23 mouse cellular contexts compared by ENCODE assay signal in the genomic region with DNA sequence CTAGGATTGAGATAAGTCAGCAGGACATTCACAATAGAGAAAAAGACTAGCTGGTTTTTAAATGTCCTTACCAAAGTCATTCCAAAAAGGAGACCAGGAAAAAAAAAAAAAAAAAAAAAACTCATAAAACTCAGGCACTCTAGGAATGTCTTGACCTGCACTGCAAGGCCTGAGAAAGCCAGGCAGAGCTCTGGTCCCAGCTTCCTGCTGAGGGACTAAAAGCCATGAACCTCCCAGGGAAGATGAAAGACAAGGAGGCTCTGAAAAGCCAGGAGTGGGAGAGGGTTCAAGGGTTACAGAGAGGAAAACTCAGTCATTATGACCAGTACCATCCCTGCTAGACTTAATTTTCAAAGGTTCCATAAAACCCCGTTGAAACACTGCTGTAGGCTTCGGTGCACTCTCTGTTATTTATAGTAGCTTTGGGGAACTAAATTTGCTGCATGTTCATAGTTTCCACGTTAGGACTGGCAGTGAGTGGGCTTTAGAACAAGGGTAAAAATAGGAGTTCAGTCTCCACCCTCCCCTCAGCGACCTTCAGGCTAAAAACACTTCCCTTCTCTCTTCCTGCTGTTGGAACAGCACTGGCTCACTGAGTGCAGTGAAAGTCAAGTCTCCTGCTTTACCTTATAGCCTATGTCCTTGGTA. TPM values are rescaled to one million over a fixed set of nuclear protein-coding genes. Genes with fewer than 3 reads are reported as not detected.
DNase-seq lines count a peak whose midpoint lies in the region; ATAC-seq and TF ChIP-seq lines count a peak whose summit lies in the region.
"Had no signal": no experiment of that assay in that cellular context is flagged by ENCODE, and none has a peak within 500 bp of the region (broad histone marks: within the 10 kb centered on the region; RNA-seq: fewer than 3 reads in every experiment).

No protein-coding gene starts in this region.

- no peak for TF ChIP-seq CTCF in heart, adult 2 months (IDR thresholded peaks at IDR 0.05)

- H3K79me2 ChIP-seq in heart, adult 2 months (replicated peaks; ENCODE audit: control insufficient read depth, insufficient read depth, low read length) = no peaks in the 10 kb centered on the region

- no peak for DNase-seq in heart, adult 2 months
- DNase-seq in midbrain, embryonic 11.5 days (ENCODE audit: low spot score, missing footprints) = peak; percentile 83
- DNase-seq in midbrain, embryonic 10.5 days (ENCODE audit: low spot score) = no peak
- DNase-seq in kidney, postnatal 4 days = peak; percentile 33 to 58
- DNase-seq in yolk sac, embryonic 10.5 days (ENCODE audit: low spot score) = peak; percentile 30
- no peak for DNase-seq in adrenal gland, postnatal 4 days (ENCODE audit: low spot score in 2 of 2)
- DNase-seq in testis, postnatal 14 days (ENCODE audit: low spot score) = no peak
- DNase-seq: cerebellum, adult 2 months; layer of hippocampus, adult 9-11 months; liver, postnatal 0 days; lung, postnatal 4 days; right cerebral cortex, postnatal 4 days; thymus, postnatal 14 days had no signal

- H3K27ac ChIP-seq in heart, embryonic 13.5 days (replicated peaks) = peak overlapping the region; percentile 0; the same call in 1 of the 2 replicates
- H3K27ac ChIP-seq in heart, adult 2 months = no peak overlapping the region
- H3K27ac ChIP-seq in midbrain, embryonic 11.5 days (ENCODE audit: low read depth, low read length) = no peak overlapping the region
- H3K27ac ChIP-seq in midbrain, embryonic 10.5 days (replicated peaks) = no peak overlapping the region; the same call in 1 of the 2 replicates
- H3K27ac ChIP-seq: intestine, embryonic 15.5 days had no signal

- H3K27me3 ChIP-seq in heart, embryonic 13.5 days (replicated peaks) = no peaks in the 10 kb centered on the region
- H3K27me3 ChIP-seq in heart, adult 2 months (ENCODE audit: control insufficient read depth, insufficient read depth, low read length) = no peaks in the 10 kb centered on the region
- no peaks in the 10 kb centered on the region for H3K27me3 ChIP-seq in midbrain, embryonic 11.5 days (ENCODE audit: control insufficient read depth, insufficient read depth, low read length)
- peaks cover 11% of the 10 kb centered on the region for H3K27me3 ChIP-seq in midbrain, embryonic 10.5 days (ENCODE audit: low read depth, poor library complexity, severe bottlenecking)
- H3K27me3 ChIP-seq: embryonic facial prominence, embryonic 12.5 days; intestine, embryonic 15.5 days had no signal

- intact Hi-C loops in heart, adult 2 months (cut with DNase I) = no loop called here

- no peak for ATAC-seq in heart, embryonic 13.5 days (ENCODE audit: extremely low read depth, insufficient number of reproducible peaks, low FRiP score, low TSS enrichment)
- ATAC-seq in midbrain, embryonic 11.5 days (ENCODE audit: low FRiP score) = no peak
- ATAC-seq: intestine, embryonic 15.5 days; liver, postnatal 0 days; midbrain, embryonic 16.5 days had no signal

- H3K4me1 ChIP-seq in heart, embryonic 13.5 days = peaks cover 46% of the 10 kb centered on the region
- H3K4me1 ChIP-seq in heart, adult 2 months (ENCODE audit: control insufficient read depth, insufficient read depth, low read length) = peaks cover 1% of the 10 kb centered on the region
- no peaks in the 10 kb centered on the region for H3K4me1 ChIP-seq in midbrain, embryonic 11.5 days (ENCODE audit: control insufficient read depth, insufficient read depth, low read length)
- H3K4me1 ChIP-seq in midbrain, embryonic 10.5 days = peaks cover 21% of the 10 kb centered on the region

- H3K9me3 ChIP-seq in heart, embryonic 13.5 days = no peaks in the 10 kb centered on the region
- no peaks in the 10 kb centered on the region for H3K9me3 ChIP-seq in midbrain, embryonic 11.5 days (ENCODE audit: control insufficient read depth, low read length)
- H3K9me3 ChIP-seq in midbrain, embryonic 10.5 days (replicated peaks) = no peaks in the 10 kb centered on the region
- H3K9me3 ChIP-seq: embryonic facial prominence, embryonic 12.5 days; hindbrain, embryonic 10.5 days; intestine, embryonic 15.5 days had no signal

- H3K4me3 ChIP-seq in heart, embryonic 13.5 days = no peak overlapping the region
- no peak overlapping the region for H3K4me3 ChIP-seq in heart, adult 2 months
- no peak overlapping the region for H3K4me3 ChIP-seq in midbrain, embryonic 11.5 days (ENCODE audit: low read depth, low read length)
- H3K4me3 ChIP-seq in midbrain, embryonic 10.5 days = no peak overlapping the region
- H3K4me3 ChIP-seq: embryonic facial prominence, embryonic 12.5 days; hindbrain, embryonic 10.5 days; intestine, embryonic 15.5 days had no signal

- TF ChIP-seq POLR2A in heart, adult 2 months (IDR thresholded peaks at IDR 0.05; ENCODE audit: insufficient read depth, low read depth, low read length) = no peak

- TF ChIP-seq EP300 in heart, adult 2 months (IDR thresholded peaks at IDR 0.05; ENCODE audit: insufficient read depth, low read depth, low read length) = no peak

- no peaks in the 10 kb centered on the region for H3K36me3 ChIP-seq in heart, embryonic 13.5 days
- H3K36me3 ChIP-seq in heart, adult 2 months (ENCODE audit: control insufficient read depth, insufficient read depth, low read length) = no peaks in the 10 kb centered on the region
- H3K36me3 ChIP-seq in midbrain, embryonic 11.5 days (ENCODE audit: control insufficient read depth, insufficient read depth, low read length) = no peaks in the 10 kb centered on the region
- no peaks in the 10 kb centered on the region for H3K36me3 ChIP-seq in midbrain, embryonic 10.5 days
- H3K36me3 ChIP-seq: embryonic facial prominence, embryonic 12.5 days; hindbrain, embryonic 10.5 days; intestine, embryonic 15.5 days had no signal

- H3K4me2 ChIP-seq in heart, embryonic 13.5 days = no peak overlapping the region
- H3K4me2 ChIP-seq in midbrain, embryonic 11.5 days = no peak overlapping the region
- H3K4me2 ChIP-seq: embryonic facial prominence, embryonic 12.5 days; intestine, embryonic 15.5 days had no signal

- H3K9ac ChIP-seq in heart, embryonic 13.5 days = no peak overlapping the region
- H3K9ac ChIP-seq in heart, adult 2 months (ENCODE audit: low read depth, low read length) = no peak overlapping the region
- no peak overlapping the region for H3K9ac ChIP-seq in midbrain, embryonic 11.5 days (ENCODE audit: low read length)
- H3K9ac ChIP-seq: embryonic facial prominence, embryonic 12.5 days; intestine, embryonic 15.5 days; liver, postnatal 0 days had no signal

- WGBS in heart, embryonic 13.5 days = 18% methylated on average over 4 of the region's 4 CpGs
- WGBS in heart, adult 2 months = 15% methylated on average over 4 of the region's 4 CpGs
- 56% methylated on average over 4 of the region's 4 CpGs for WGBS in midbrain, embryonic 11.5 days
- WGBS in midbrain, embryonic 10.5 days = 53% methylated on average over 4 of the region's 4 CpGs

RNA-seq across cellular contexts. Expression of gene Cpvl, which starts 30.0 kb away (rescaled TPM):
- not detected in 2 replicates for polyA plus RNA-seq in heart, embryonic 13.5 days (2015; fragmentation: Nextera tagmentation; extraction: Ambion mirVana)
- total RNA-seq in heart, adult 2 months (2021) = not detected
- not detected in 2 replicates for polyA plus RNA-seq in heart, adult 2 months (2012; rRNA removed)
- 0.11 TPM in 1 of 2 replicates, not detected in the other for polyA plus RNA-seq in midbrain, embryonic 11.5 days (2014; fragmentation: Nextera tagmentation; extraction: Ambion mirVana)
- 0.07 TPM in 1 of 2 replicates, not detected in the other for polyA plus RNA-seq in midbrain, embryonic 10.5 days (2016; fragmentation: Nextera tagmentation; extraction: Ambion mirVana)
- under 1 TPM; 0.25 to 0.34 TPM for total RNA-seq in adrenal gland, postnatal 4 days (2021)
- total RNA-seq: gastrocnemius, adult 18-20 months; left cerebral cortex, postnatal 25 days had no signal
- polyA plus RNA-seq: brain, embryonic 14.5 days; embryonic facial prominence, embryonic 12.5 days; liver, postnatal 0 days; midbrain, embryonic 16.5 days; neural tube, embryonic 11.5 days; stomach, embryonic 14.5 days had no signal

Comparison
In these comparisons a context has a peak if more than half of its experiments do, and no peak if none do; other contexts are left out.
1. DNase-seq: peak in midbrain, embryonic 11.5 days (single experiment), kidney, postnatal 4 days (2 of 2) and yolk sac, embryonic 10.5 days (single experiment); none in heart, adult 2 months (0 of 2), midbrain, embryonic 10.5 days (single experiment), adrenal gland, postnatal 4 days (0 of 2) and testis, postnatal 14 days (single experiment).